Mouse (Mus musculus) megakaryocyte-erythroid progenitor cell, adult 5-6 weeks (primary cell): ENCODE measurements around the gene Panx3. TPM values are rescaled to one million over a fixed set of nuclear protein-coding genes. Genes with fewer than 3 reads are reported as not detected.

Source experiments
- ATAC-seq: replicated peaks from 2 replicates; pipeline ENCODE4 v1.8.0; 2016; ENCODE audit warnings: mild to moderate bottlenecking, inconsistent platforms; ENCODE audit not compliant: severe bottlenecking, poor library complexity, low FRiP score, low TSS enrichment
- total RNA-seq, 2 experiments: library from RNA; stranded (forward) in 1 of 2; stranded (reverse) in 1 of 2; fragments of 200-1000, 215-1000 nt in 1 of 2; fragments of >200 nt in 1 of 2; fragmentation: Nextera tagmentation in 1 of 2; gene quantifications; 2 replicates each; pipeline ENCODE4 v1.2.3; 2014 to 2017

Gene Panx3
- total RNA-seq, 2 experiments from 2014 or later, result not detected

DNA sequence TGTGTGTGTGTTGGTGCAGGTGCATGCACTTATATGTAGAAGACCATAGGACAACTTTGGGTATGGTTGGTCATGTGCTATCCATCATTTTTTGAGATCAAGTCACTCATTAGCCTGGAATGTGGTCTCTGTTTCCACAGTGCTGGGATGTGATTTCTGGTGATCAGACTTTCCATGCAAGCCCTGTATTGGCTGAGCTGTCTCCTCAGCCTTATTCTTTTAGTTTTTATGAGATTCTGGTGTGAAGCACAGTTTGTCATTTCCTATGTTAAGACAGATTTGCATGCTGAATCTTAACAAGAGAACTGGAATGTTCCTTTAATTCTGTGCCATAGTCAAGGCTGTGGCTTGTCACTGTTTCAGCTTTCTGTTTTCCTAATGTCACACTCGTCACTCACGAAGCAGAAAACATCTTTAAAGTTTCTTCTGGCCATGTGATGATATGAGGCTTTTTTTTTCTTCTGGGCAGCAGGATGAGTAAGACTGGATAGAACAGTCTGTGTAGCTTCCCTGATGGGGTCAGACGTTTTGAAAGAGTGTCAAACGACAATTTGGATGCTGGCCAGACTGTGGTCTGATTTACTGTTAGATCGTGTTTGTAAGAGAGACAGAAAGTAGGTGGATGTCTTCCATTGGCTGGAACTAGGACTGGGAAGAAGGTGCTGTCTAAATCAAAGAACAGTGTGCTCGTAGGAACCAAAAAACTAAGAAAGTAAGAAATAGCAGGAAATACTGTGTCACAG lies 32.1 kb downstream of the Panx3 start:
- ATAC-seq, result no peak

DNA sequence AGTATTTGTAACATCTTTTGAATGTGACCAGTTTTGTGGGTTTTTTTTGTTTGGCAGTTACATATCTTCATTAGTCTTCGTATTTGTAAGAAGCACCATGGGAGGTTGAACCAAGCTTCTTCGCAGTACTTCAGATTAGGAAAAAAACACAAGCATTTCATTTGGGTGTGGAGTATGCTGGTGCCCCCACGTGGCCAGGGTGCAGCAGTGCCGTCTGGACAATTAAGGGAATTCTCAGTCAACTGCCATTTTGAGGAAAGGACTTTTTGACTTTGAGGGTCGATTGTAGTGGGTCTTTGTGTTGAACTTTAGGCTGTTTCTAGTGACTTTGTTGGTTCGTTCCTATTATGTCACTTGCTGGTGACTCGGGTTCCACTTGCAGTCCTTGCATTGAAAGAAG lies 32.7 kb downstream of the Panx3 start:
- peak; percentile 91 for ATAC-seq

- ATAC-seq, result no peak
Observed at GRCm38 (mm10) chr9:37634269-37634668, 34.8 kb downstream of the Panx3 start.

DNA sequence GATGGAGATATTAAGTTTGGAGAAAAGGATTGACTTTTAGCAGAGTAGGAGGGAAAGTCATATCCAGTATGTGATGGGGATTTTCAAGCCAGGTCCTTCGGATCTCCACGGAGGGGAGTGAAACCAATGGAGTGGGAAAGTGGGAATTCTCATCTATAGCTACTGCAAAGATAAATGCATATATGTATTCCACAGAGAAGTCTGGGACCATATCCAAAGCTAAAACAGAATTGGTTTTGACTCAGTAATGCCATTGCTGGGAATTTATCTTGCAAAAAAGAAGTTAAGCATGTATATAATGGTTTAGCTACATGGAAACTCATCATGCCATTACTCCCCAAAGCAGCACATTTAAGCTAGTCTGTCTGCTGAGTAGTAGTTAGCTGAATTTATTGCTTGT lies 36.7 kb downstream of the Panx3 start:
- ATAC-seq, result no peak

DNA sequence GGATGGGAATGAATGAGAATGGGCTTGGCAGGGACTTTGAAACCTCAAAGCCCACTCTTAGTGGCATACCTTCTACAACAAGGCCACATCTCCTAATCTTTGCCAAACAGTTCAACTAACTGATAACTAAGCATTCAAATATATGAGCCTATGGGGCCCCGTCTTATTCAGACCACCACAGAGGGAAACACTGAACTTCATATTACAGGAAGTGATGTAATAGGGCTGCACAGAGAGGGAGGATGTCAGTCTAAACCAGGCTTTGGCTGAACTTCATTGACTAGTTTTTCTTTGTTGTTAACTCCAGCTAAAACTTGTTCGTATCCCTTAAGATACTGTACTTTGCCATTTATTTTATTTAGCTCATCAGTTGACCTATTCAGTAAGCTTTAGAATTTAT lies 39.1 kb downstream of the Panx3 start:
- ATAC-seq, result no peak

DNA sequence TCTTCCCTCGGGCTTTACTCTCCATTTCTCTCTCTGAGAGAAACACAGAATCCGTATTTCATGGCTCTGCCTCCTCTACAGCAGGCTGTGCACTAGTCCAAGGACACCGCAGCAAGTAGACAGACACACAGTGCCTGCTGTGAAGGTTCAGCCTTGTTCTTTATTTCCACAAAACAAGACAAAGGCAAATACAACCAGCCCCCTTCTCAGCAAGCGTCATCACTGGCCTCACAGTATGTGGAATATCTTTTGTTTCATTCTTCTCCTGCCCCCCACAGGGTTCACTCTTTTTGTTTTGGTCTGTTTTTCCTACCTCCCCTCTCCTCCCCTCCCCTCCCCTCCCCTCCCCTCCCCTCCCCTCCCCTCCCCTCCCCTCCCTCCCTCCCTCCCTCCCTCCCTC lies 40.5 kb downstream of the Panx3 start:
- ATAC-seq, result no peak

- no peak for ATAC-seq
Observed at GRCm38 (mm10) chr9:37627263-37627662, 41.8 kb downstream of the Panx3 start.

- ATAC-seq, result no peak
Observed at GRCm38 (mm10) chr9:37626103-37626567, 42.9 kb downstream of the Panx3 start.

DNA sequence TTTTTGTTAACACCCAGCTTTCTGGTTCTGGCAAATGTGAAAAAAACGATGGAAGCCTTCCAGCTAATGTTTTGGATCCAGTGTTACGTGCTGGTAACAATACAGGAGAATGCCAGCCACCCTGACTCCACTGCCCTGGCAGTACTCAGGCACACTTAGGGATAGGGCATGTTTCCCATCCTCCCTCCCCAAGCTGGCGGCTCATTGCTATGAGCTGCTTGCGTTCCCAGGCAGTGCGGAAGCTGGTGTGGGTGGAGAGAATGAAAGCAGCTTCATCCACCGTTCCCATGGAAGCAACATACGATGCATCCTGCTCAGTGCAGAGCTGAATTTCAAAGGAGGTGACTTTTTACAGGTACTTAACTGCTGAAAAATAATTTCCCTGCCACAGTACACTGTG lies 43.4 kb downstream of the Panx3 start:
- ATAC-seq, result no peak

DNA sequence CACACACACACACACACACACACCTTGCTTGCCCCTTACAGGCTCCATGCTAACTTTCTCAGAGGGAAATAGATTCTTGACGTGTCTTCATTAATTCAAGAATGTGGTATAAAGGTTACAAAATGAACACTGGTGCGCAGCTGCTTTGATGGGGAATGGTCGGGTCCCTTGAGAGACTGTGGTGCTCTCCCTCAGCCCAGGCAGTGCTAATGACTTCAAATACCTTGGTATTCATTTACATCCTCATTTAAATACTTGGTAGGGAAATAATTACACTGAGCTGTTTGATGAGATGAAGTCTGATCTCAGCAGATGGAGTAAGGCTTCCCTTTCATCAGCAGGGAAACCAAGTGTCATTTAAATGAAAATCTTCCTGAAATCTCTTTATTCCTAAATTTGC lies 43.9 kb downstream of the Panx3 start:
- no peak for ATAC-seq

DNA sequence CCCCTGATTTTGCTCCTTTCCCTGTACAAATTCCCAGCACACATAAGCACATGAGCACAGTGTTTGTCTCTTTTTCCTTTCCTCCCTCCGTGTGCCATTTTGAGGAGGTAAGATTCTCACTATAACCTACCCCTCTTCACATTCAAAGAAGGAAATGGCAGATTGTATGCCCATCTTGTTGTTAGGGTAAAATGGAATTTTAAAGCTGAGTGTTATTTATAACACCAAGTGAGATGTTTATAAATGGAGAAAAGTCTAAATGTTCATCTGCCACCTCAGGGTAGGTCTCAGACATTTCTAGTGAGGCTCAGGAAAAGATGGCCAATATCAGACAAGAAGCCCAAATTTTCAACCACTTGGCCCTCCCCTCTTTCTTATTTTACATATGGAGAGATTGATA lies 44.5 kb downstream of the Panx3 start:
- no peak for ATAC-seq

GRCm38 (mm10) chr9:37623981-37624380 lies 45.1 kb downstream of the Panx3 start:
- ATAC-seq, result no peak

- no peak for ATAC-seq
Observed at GRCm38 (mm10) chr9:37621290-37621689, 47.7 kb downstream of the Panx3 start.

DNA sequence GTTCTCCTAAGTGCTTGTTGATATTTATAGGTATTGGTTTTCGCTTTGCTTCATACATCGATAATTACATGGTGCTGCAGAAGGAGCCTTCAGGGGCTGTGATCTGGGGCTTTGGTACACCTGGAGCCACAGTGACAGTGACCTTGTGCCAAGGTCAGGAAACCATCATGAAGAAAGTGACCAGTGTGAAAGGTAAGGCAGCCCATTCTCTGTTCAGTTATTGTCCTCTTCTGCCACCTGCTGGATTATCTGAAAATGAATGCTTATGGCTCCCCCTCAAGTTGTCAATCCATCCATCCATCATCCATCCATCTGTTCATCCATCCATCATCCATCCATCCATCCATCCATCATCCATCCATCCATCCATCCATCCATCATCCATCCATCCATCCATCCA lies 52.3 kb downstream of the Panx3 start:
- ATAC-seq, result 0 out of 2 replicates have a peak, but pooled peaks have one; percentile 27

DNA sequence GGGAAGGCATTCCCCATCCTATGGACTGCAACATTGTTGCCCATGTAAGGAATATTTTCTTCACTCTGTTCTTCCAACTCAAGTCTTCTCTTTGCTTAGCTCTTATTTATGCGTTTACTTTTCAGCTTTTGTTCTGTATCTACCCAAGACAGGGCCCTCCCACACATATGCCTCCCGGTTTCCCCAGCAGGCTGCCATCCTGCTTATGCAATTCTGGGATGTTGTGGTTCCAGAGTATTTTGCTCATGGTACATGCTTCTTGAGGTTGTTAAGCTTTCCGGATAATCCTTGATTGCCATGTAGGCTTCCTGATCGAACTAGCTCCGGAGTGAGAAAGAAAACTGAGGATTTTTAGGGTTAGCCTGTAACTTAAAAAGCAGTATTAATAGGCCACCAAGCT lies 53.8 kb downstream of the Panx3 start:
- ATAC-seq, result no peak

DNA sequence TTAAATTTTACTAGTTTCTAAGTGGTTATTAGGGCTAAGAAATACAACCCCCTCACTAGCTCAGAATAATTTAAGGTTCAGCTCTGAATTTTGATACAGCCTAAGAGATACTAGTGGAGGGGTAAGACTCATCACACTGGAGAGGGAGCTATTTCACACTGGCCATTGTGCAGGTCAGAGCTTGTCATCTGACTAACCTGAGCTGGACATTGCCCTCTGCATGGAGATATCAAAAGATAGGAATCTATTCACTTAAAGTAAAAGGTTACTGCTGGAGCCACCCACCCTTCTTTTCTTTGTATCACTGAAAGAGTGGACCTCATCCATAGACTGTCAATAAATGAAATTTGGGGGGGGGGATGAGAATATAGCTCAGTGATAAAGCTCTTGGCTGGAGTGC lies 54.7 kb downstream of the Panx3 start:
- ATAC-seq, result no peak

GRCm38 (mm10) chr9:37613911-37614280 lies 55.1 kb downstream of the Panx3 start:
- peak; percentile 24 for ATAC-seq

GRCm38 (mm10) chr9:37613182-37613910 lies 55.7 kb downstream of the Panx3 start, which contains the start of gene Spa17:
Gene Spa17 (minus strand): TSS chr9:37613722.
- peak; percentile 91 for ATAC-seq
